Mouse (Mus musculus) small intestine, adult 2 months (tissue): ENCODE results near the gene Cyb5r1. TPM values are rescaled to one million over a fixed set of nuclear protein-coding genes. Genes with fewer than 3 reads are reported as not detected.

ENCODE experiments used
- H3K27ac ChIP-seq: fragments of 200-500 bp; 2 replicates; pipeline ENCODE4 v1.5.1; 2012; ENCODE audit warnings: low read depth, low read length, control low read depth, inconsistent platforms; ENCODE audit not compliant: insufficient read depth
- H3K27me3 ChIP-seq: fragments of 200-500 bp; 2 replicates; pipeline ENCODE4 v1.6.1; 2012; ENCODE audit warnings: mild to moderate bottlenecking, moderate library complexity, low read length, inconsistent platforms; ENCODE audit not compliant: control insufficient read depth, insufficient read depth
- H3K36me3 ChIP-seq: fragments of 200-500 bp; 2 replicates; pipeline ENCODE4 v1.6.1; 2012; ENCODE audit warnings: mild to moderate bottlenecking, low read length, control low read depth, inconsistent platforms; ENCODE audit not compliant: control insufficient read depth, insufficient read depth
- H3K4me1 ChIP-seq: fragments of 200-500 bp; 2 replicates; pipeline ENCODE4 v1.6.1; 2012; ENCODE audit warnings: low read length, inconsistent platforms, mixed read lengths; ENCODE audit not compliant: control insufficient read depth, insufficient read depth, insufficient read length
- H3K4me3 ChIP-seq: fragments of 200-500 bp; 2 replicates; pipeline ENCODE4 v1.5.1; 2012; ENCODE audit warnings: low read depth, mild to moderate bottlenecking, control low read depth, inconsistent platforms, low read length, moderate library complexity
- CTCF ChIP-seq: fragments of 200-500 bp; IDR thresholded peaks from 2 replicates; pipeline ENCODE4 v1.5.1; 2012; ENCODE audit warnings: low read depth, mild to moderate bottlenecking, control low read depth, inconsistent platforms, low read length, moderate library complexity, mixed read lengths; ENCODE audit not compliant: insufficient replicate concordance, insufficient read length; ENCODE audit errors: extremely low read depth
- POLR2A ChIP-seq: fragments of 200-500 bp; IDR thresholded peaks from 2 replicates; pipeline ENCODE4 v1.6.1; 2012; ENCODE audit warnings: low read depth, mild to moderate bottlenecking, control low read depth, inconsistent platforms, low read length, moderate library complexity
- WGBS: fragments of 180-500 bp; shearing (Covaris S2); methylation state at CpG from one replicate; pipeline ENCODE4 v1.1.7; 2018; 5-methylcytosine and 5-hydroxymethylcytosine counted together
- polyA plus RNA-seq: library from polyadenylated mRNA; depleted of rRNA; stranded (reverse); fragments of >200 nt; gene quantifications from 2 replicates; pipeline ENCODE4 v1.2.3, GENCODE M21; 2012

The Cyb5r1 gene
- polyA plus RNA-seq, 1 experiment, result 17.8 TPM

- peaks cover 2% of the 10 kb centered on the region; the same call in 1 of the 2 replicates for H3K36me3 ChIP-seq
- H3K4me1 ChIP-seq, result 0 out of 2 replicates have a peak, but pooled peaks cover 2% of the 10 kb centered on the region
- no peak overlapping the region for H3K27ac ChIP-seq
- TF ChIP-seq CTCF (no peak), POLR2A (no peak)
- H3K27me3 ChIP-seq, result no peaks in the 10 kb centered on the region
- 45% methylated on average over 5 of the region's 5 CpGs for WGBS
- no peak overlapping the region for H3K4me3 ChIP-seq
Observed at GRCm38 (mm10) chr1:134365491-134365890, 39.9 kb upstream of the Cyb5r1 start.

- no peak overlapping the region for H3K4me3 ChIP-seq
- no peaks in the 10 kb centered on the region for H3K27me3 ChIP-seq
- H3K27ac ChIP-seq, result no peak overlapping the region
- TF ChIP-seq POLR2A (no peak), CTCF (no peak)
- H3K4me1 ChIP-seq, result no peaks in the 10 kb centered on the region
- no peaks in the 10 kb centered on the region for H3K36me3 ChIP-seq
- WGBS, result 48% methylated on average over 9 of the region's 9 CpGs
Observed at GRCm38 (mm10) chr1:134368777-134369337, 36.5 kb upstream of the Cyb5r1 start.

- H3K4me3 ChIP-seq, result no peak overlapping the region
- no peaks in the 10 kb centered on the region for H3K36me3 ChIP-seq
- no peak overlapping the region for H3K27ac ChIP-seq
- H3K4me1 ChIP-seq, result no peaks in the 10 kb centered on the region
- TF ChIP-seq POLR2A (no peak), CTCF (no peak)
- WGBS, result 64% methylated on average over 2 of the region's 2 CpGs
- H3K27me3 ChIP-seq, result no peaks in the 10 kb centered on the region
Observed at GRCm38 (mm10) chr1:134374124-134374523, 31.2 kb upstream of the Cyb5r1 start.

GRCm38 (mm10) chr1:134381051-134381450 is 24.3 kb upstream of the Cyb5r1 start:
- no peak for TF ChIP-seq CTCF
- TF ChIP-seq POLR2A, result no peak
- H3K4me1 ChIP-seq, result peaks cover 10% of the 10 kb centered on the region; the same call in 1 of the 2 replicates
- WGBS, result 64% methylated on average over 2 of the region's 2 CpGs
- H3K4me3 ChIP-seq, result no peak overlapping the region
- H3K27ac ChIP-seq, result no peak overlapping the region
- H3K36me3 ChIP-seq, result no peaks in the 10 kb centered on the region
- no peaks in the 10 kb centered on the region for H3K27me3 ChIP-seq

- Histone ChIP-seq H3K27ac (no peak overlapping the region; the same call in 1 of the 2 replicates), H3K4me1 (peaks cover 10% of the 10 kb centered on the region; the same call in 1 of the 2 replicates), H3K4me3 (peak overlapping the region; percentile 41), H3K36me3 (no peaks in the 10 kb centered on the region), H3K27me3 (no peaks in the 10 kb centered on the region; the same call in 1 of the 2 replicates)
- no peak for TF ChIP-seq CTCF
- no peak for TF ChIP-seq POLR2A
- 2% methylated on average over 19 of the region's 19 CpGs for WGBS
Observed at GRCm38 (mm10) chr1:134381795-134382625, 23.3 kb upstream of the Cyb5r1 start.

GRCm38 (mm10) chr1:134384581-134384980 is 20.8 kb upstream of the Cyb5r1 start:
- 69% methylated on average over 4 of the region's 4 CpGs for WGBS
- no peak overlapping the region for H3K4me3 ChIP-seq
- TF ChIP-seq POLR2A (no peak), CTCF (no peak)

GRCm38 (mm10) chr1:134385176-134385575 is 20.2 kb upstream of the Cyb5r1 start:
- TF ChIP-seq POLR2A, result no peak
- TF ChIP-seq CTCF, result no peak
- no peaks in the 10 kb centered on the region; the same call in 1 of the 2 replicates for H3K27me3 ChIP-seq

More at GRCm38 (mm10) chr1:134384581-134384980, 20.8 kb upstream of the Cyb5r1 start:
- Histone ChIP-seq H3K4me1 (peaks cover 10% of the 10 kb centered on the region; the same call in 1 of the 2 replicates), H3K36me3 (no peaks in the 10 kb centered on the region), H3K27ac (no peak overlapping the region), H3K27me3 (no peaks in the 10 kb centered on the region; the same call in 1 of the 2 replicates)

More at GRCm38 (mm10) chr1:134385176-134385575, 20.2 kb upstream of the Cyb5r1 start:
- Histone ChIP-seq H3K36me3 (no peaks in the 10 kb centered on the region), H3K4me1 (peaks cover 9% of the 10 kb centered on the region; the same call in 1 of the 2 replicates), H3K4me3 (no peak overlapping the region), H3K27ac (no peak overlapping the region)
